Mouse (Mus musculus) urinary bladder, adult 2 months (tissue): ENCODE measurements around the gene Cyp2d40. TPM values are rescaled to one million over a fixed set of nuclear protein-coding genes. Genes with fewer than 3 reads are reported as not detected.

Experiments
- polyA plus RNA-seq: library from polyadenylated mRNA; depleted of rRNA; stranded (reverse); fragments of >200 nt; gene quantifications from 2 replicates; pipeline ENCODE4 v1.2.3, GENCODE M21; 2012; rRNA removed

Gene Cyp2d40
- polyA plus RNA-seq, 1 experiment: not detected

Other genes with a start within 250 kb of the Cyp2d40 start
- gene Cyp2d12, start 209.1 kb downstream of the Cyp2d40 start, polyA plus RNA-seq: 0.28 and 0.72 TPM in 2 replicates
- gene Cyp2d34, start 143.2 kb downstream of the Cyp2d40 start, polyA plus RNA-seq: not detected in 2 replicates
- gene Cyp2d26, start 30.1 kb upstream of the Cyp2d40 start, polyA plus RNA-seq: 0.03 and 0.15 TPM in 2 replicates
- gene Tcf20, start 223.7 kb upstream of the Cyp2d40 start, polyA plus RNA-seq: 15.0 and 21.0 TPM in 2 replicates